Mouse (Mus musculus): ENCODE results near the gene Caln1. TPM values are rescaled to one million over a fixed set of nuclear protein-coding genes. Genes with fewer than 3 reads are reported as not detected.

Caln1 gene
- polyA plus RNA-seq, 1 experiment, result not detected

GRCm38 (mm10) chr5:130677895-130678294 is 308.6 kb downstream of the Caln1 start:
- H3K27me3 ChIP-seq (ENCODE audit: control insufficient read depth, insufficient read depth, low read length), result no peaks in the 10 kb centered on the region
- H3K36me3 ChIP-seq (ENCODE audit: control insufficient read depth, insufficient read depth, low read length), result no peaks in the 10 kb centered on the region
- H3K27ac ChIP-seq (ENCODE audit: insufficient read depth, low read depth, low read length), result no peak overlapping the region
- no peak overlapping the region for H3K4me3 ChIP-seq (ENCODE audit: low read depth, low read length)
- 86% methylated on average over 2 of the region's 2 CpGs for WGBS
- TF ChIP-seq POLR2A (IDR thresholded peaks at IDR 0.05; ENCODE audit: low read depth, low read length), result no peak
- no peak for TF ChIP-seq CTCF (IDR thresholded peaks at IDR 0.05; ENCODE audit: extremely low read depth, insufficient read length, insufficient replicate concordance, low read depth, low read length)
- no peaks in the 10 kb centered on the region for H3K4me1 ChIP-seq (ENCODE audit: control insufficient read depth, insufficient read depth, insufficient read length, low read length)

- Histone ChIP-seq H3K27me3 (ENCODE audit: control insufficient read depth, insufficient read depth, low read length) (no peaks in the 10 kb centered on the region), H3K36me3 (ENCODE audit: control insufficient read depth, insufficient read depth, low read length) (no peaks in the 10 kb centered on the region), H3K4me1 (ENCODE audit: control insufficient read depth, insufficient read depth, insufficient read length, low read length) (no peaks in the 10 kb centered on the region), H3K4me3 (ENCODE audit: low read depth, low read length) (no peak overlapping the region), H3K27ac (ENCODE audit: insufficient read depth, low read depth, low read length) (no peak overlapping the region)
- TF ChIP-seq CTCF (IDR thresholded peaks at IDR 0.05; ENCODE audit: extremely low read depth, insufficient read length, insufficient replicate concordance, low read depth, low read length) (no peak), POLR2A (IDR thresholded peaks at IDR 0.05; ENCODE audit: low read depth, low read length) (no peak)
- 55% methylated on average over 5 of the region's 5 CpGs for WGBS
Measured at GRCm38 (mm10) chr5:130685911-130686658, 316.8 kb downstream of the Caln1 start.

DNA sequence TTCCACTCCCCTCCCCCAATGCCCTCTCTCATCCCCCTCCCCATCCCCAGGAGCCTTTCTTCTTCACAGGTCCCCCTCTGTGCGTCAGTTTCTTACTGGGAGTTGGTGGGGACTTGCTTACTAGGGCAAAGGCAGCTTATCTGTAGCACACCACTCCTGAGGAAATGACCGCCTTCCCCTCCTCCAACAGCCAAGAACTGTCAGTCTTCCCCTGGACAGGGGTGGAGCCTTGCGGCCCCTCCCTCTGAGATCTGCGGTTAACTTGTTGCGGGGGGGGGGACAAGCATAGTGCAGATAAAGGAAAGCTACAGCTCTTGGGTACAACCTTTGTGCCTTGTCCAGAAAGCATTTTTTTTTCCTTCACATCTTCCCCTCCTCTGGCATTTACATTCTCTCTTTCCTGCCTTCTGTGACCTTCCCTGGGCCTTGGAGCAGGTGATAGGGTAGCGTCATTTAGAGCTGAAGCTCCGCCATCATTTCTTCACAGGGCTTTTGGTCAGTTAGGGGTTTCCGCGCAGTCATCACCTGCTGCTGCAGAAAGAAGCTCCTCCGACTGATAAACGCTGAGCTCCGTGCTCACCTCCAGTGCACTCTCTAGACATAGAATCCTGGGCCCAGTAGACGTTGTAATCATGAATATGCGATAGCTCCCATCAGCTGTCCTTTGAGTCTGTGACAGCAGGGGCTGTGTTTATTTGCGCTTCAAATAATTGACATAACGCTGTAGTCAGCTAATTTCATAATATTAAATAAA is 319.3 kb downstream of the Caln1 start:
- no peaks in the 10 kb centered on the region for H3K36me3 ChIP-seq (ENCODE audit: control insufficient read depth, insufficient read depth, low read length)
- no peaks in the 10 kb centered on the region for H3K27me3 ChIP-seq (ENCODE audit: control insufficient read depth, insufficient read depth, low read length)
- H3K27ac ChIP-seq (ENCODE audit: insufficient read depth, low read depth, low read length), result no peak overlapping the region
- no peaks in the 10 kb centered on the region for H3K4me1 ChIP-seq (ENCODE audit: control insufficient read depth, insufficient read depth, insufficient read length, low read length)
- TF ChIP-seq CTCF (IDR thresholded peaks at IDR 0.05; ENCODE audit: extremely low read depth, insufficient read length, insufficient replicate concordance, low read depth, low read length), result no peak
- TF ChIP-seq POLR2A (IDR thresholded peaks at IDR 0.05; ENCODE audit: low read depth, low read length), result no peak
- 46% methylated on average over 16 of the region's 16 CpGs for WGBS
- no peak overlapping the region for H3K4me3 ChIP-seq (ENCODE audit: low read depth, low read length)

- Histone ChIP-seq H3K4me3 (ENCODE audit: low read depth, low read length) (no peak overlapping the region), H3K27ac (ENCODE audit: insufficient read depth, low read depth, low read length) (no peak overlapping the region), H3K36me3 (ENCODE audit: control insufficient read depth, insufficient read depth, low read length) (no peaks in the 10 kb centered on the region), H3K27me3 (ENCODE audit: control insufficient read depth, insufficient read depth, low read length) (no peaks in the 10 kb centered on the region), H3K4me1 (ENCODE audit: control insufficient read depth, insufficient read depth, insufficient read length, low read length) (no peaks in the 10 kb centered on the region)
- TF ChIP-seq POLR2A (IDR thresholded peaks at IDR 0.05; ENCODE audit: low read depth, low read length) (no peak), CTCF (IDR thresholded peaks at IDR 0.05; ENCODE audit: extremely low read depth, insufficient read length, insufficient replicate concordance, low read depth, low read length) (no peak)
- 70% methylated on average over 3 of the region's 3 CpGs for WGBS
Measured at GRCm38 (mm10) chr5:130691349-130691748, 322.1 kb downstream of the Caln1 start.

DNA sequence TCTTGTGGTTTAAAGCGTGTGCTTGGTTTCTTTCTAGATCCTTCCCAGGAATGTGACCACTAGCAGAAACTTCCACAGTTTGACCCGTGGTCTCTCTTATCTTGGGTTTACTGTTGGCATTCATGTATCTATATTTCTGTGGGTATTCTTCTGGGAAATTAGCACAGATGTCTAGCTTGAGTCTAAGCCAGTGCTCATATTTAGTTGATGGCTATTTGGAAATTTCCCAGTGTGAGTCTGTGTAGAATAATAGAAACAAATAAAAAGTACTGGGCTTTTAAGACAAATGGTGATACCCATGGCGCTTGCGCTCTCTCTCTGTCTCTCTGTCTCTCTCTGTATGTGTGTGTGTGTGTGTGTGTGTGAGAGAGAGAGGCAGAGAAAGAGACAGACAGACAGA is 330.2 kb downstream of the Caln1 start:
- H3K4me1 ChIP-seq (ENCODE audit: control insufficient read depth, insufficient read depth, insufficient read length, low read length), result no peaks in the 10 kb centered on the region
- no peaks in the 10 kb centered on the region for H3K27me3 ChIP-seq (ENCODE audit: control insufficient read depth, insufficient read depth, low read length)
- H3K36me3 ChIP-seq (ENCODE audit: control insufficient read depth, insufficient read depth, low read length), result no peaks in the 10 kb centered on the region
- no peak overlapping the region for H3K4me3 ChIP-seq (ENCODE audit: low read depth, low read length)
- no peak overlapping the region for H3K27ac ChIP-seq (ENCODE audit: insufficient read depth, low read depth, low read length)
- WGBS, result 82% methylated on average over 4 of the region's 4 CpGs
- TF ChIP-seq POLR2A (IDR thresholded peaks at IDR 0.05; ENCODE audit: low read depth, low read length) (no peak), CTCF (IDR thresholded peaks at IDR 0.05; ENCODE audit: extremely low read depth, insufficient read length, insufficient replicate concordance, low read depth, low read length) (no peak)

DNA sequence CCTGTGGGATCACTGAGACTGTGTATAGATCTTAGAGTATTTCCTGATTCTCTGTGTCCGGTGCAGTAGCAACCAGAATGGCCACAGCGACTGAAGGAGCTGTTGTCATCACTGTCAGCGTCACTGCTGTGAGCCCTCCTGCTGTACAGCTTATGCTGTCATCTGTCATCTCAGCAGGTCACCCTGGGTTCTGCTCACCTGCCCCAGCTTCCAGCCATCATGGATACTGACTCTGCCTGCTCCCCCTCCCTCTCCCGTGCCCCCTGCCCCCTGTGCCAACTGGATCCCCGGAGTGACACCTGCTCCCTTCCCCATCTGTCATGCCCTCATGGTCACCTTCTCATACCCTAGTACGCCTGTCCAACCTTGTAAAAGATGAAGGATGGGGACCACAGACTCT is 332.5 kb downstream of the Caln1 start:
- Histone ChIP-seq H3K4me3 (ENCODE audit: low read depth, low read length) (no peak overlapping the region), H3K27ac (ENCODE audit: insufficient read depth, low read depth, low read length) (no peak overlapping the region), H3K4me1 (ENCODE audit: control insufficient read depth, insufficient read depth, insufficient read length, low read length) (no peaks in the 10 kb centered on the region), H3K36me3 (ENCODE audit: control insufficient read depth, insufficient read depth, low read length) (no peaks in the 10 kb centered on the region), H3K27me3 (ENCODE audit: control insufficient read depth, insufficient read depth, low read length) (no peaks in the 10 kb centered on the region)
- 88% methylated on average over 6 of the region's 6 CpGs for WGBS
- TF ChIP-seq POLR2A (IDR thresholded peaks at IDR 0.05; ENCODE audit: low read depth, low read length) (no peak), CTCF (IDR thresholded peaks at IDR 0.05; ENCODE audit: extremely low read depth, insufficient read length, insufficient replicate concordance, low read depth, low read length) (no peak)

DNA sequence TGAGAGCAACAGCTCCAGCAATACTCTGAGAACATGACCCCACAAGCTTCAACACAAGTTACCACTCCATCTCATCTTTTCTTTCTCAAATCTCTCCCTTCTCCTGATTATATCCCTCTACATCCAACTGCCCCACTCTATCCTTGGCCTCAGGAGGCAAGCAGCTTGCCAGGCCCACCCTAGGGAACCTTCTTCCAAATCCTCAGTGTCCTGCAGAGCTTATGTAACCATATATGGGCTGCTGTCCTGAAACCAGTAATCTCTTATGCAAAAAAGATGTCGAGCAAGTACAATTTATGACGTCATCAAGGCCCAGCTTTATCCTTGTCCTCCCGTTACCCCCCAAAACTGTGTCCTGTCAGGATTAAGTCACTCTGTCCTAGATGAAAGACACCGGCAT is 333.1 kb downstream of the Caln1 start:
- WGBS, result 70% methylated on average over 4 of the region's 4 CpGs
- Histone ChIP-seq H3K27me3 (ENCODE audit: control insufficient read depth, insufficient read depth, low read length) (no peaks in the 10 kb centered on the region), H3K27ac (ENCODE audit: insufficient read depth, low read depth, low read length) (no peak overlapping the region), H3K36me3 (ENCODE audit: control insufficient read depth, insufficient read depth, low read length) (no peaks in the 10 kb centered on the region), H3K4me1 (ENCODE audit: control insufficient read depth, insufficient read depth, insufficient read length, low read length) (no peaks in the 10 kb centered on the region), H3K4me3 (ENCODE audit: low read depth, low read length) (no peak overlapping the region)
- TF ChIP-seq CTCF (IDR thresholded peaks at IDR 0.05; ENCODE audit: extremely low read depth, insufficient read length, insufficient replicate concordance, low read depth, low read length), result no peak
- no peak for TF ChIP-seq POLR2A (IDR thresholded peaks at IDR 0.05; ENCODE audit: low read depth, low read length)
